Mouse (Mus musculus) embryonic facial prominence, embryonic 14.5 days (tissue): Measurements from ENCODE around the gene Aldh3b2. TPM values are rescaled to one million over a fixed set of nuclear protein-coding genes. Genes with fewer than 3 reads are reported as not detected.

Experiments used
- ATAC-seq: fragments of 200-750 bp; cut with Nextera tagmentation; 2 replicates; pipeline ENCODE4 v1.8.0; 2017; ENCODE audit warnings: low read depth, moderate number of reproducible peaks, moderate TSS enrichment
- DNase-seq: peaks from one replicate; pipeline ENCODE4 v3.0.0-alpha.2; 2015; ENCODE audit warnings: low spot score
- H3K27ac ChIP-seq: fragments of 300-500 bp; sonication (generic); replicated peaks from 2 replicates; pipeline ENCODE4 v1.5.1; 2014; ENCODE audit warnings: low read depth, mild to moderate bottlenecking, low read length, moderate library complexity
- H3K27me3 ChIP-seq: fragments of 300-500 bp; sonication (generic); replicated peaks from 2 replicates; pipeline ENCODE4 v1.6.1; 2014; ENCODE audit warnings: low read length; ENCODE audit not compliant: control insufficient read depth, insufficient read depth
- H3K36me3 ChIP-seq: fragments of 300-500 bp; sonication (generic); 2 replicates; pipeline ENCODE4 v1.6.1; 2014; ENCODE audit warnings: low read length, mixed read lengths; ENCODE audit not compliant: control insufficient read depth, insufficient read depth
- H3K4me1 ChIP-seq: fragments of 300-500 bp; sonication (generic); 2 replicates; pipeline ENCODE4 v1.6.1; 2014; ENCODE audit warnings: antibody characterized with exemption, low read length; ENCODE audit not compliant: control insufficient read depth, insufficient read depth
- H3K4me2 ChIP-seq: fragments of 300-500 bp; sonication (generic); 2 replicates; pipeline ENCODE4 v1.6.1; 2014; ENCODE audit warnings: low read depth, mild to moderate bottlenecking, low read length, moderate library complexity, mixed read lengths
- H3K4me3 ChIP-seq: fragments of 300-500 bp; sonication (generic); 2 replicates; pipeline ENCODE4 v1.5.1; 2014; ENCODE audit warnings: low read depth, mild to moderate bottlenecking, low read length
- H3K9ac ChIP-seq: fragments of 300-500 bp; sonication (generic); 2 replicates; pipeline ENCODE4 v1.6.1; 2014; ENCODE audit warnings: low read depth, mild to moderate bottlenecking, low read length, moderate library complexity, mixed read lengths
- H3K9me3 ChIP-seq: fragments of 300-500 bp; sonication (generic); 2 replicates; pipeline ENCODE4 v1.6.1; 2016; ENCODE audit warnings: low read length; ENCODE audit not compliant: control insufficient read depth
- WGBS: fragments of 180-500 bp; shearing (Covaris S2); extraction: QIAGEN DNeasy Blood & Tissue Kit; methylation state at CpG from one replicate; pipeline ENCODE4 v1.1.7; 2014; 5-methylcytosine and 5-hydroxymethylcytosine counted together
- polyA plus RNA-seq: library from polyadenylated mRNA; unstranded; fragments of >200 nt; fragmentation: Nextera tagmentation; extraction: Ambion mirVana; gene quantifications from 2 replicates; pipeline ENCODE4 v1.2.1, GENCODE M21; 2014

Gene Aldh3b2
- polyA plus RNA-seq, 1 experiment from 2014 or later = 9.2 TPM

DNA sequence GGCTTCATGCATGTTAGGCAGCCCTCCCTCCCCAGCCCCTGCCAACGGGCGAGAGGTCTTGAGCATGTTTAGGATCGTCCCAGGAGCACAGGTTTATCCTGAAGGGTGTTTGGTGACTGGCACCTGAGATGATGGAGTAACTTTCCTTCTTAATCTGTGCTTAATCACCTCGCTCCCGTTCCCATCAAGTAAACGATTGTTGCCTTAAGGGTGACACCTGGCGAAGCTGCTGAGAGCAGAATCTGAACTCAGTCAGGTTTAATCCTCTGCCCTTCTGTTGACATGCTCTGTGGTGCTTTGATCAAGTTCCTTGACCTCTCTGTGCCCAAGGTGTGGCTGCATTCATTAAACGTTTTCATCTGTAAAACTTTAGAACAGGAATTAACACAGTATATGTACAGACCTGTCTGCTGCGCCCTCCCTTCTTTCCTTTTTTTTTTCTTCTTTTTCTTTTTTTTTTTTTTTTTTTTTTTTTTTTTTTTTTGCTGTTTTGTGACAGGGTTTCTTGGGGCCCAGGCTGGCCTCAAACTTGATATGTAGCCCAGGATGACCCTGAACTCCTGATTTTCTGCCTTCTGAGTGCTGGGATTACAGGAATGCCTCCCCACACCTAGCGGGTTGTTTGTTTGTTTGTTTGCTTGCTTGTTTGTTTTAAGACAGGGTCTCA, 45.9 kb downstream of the Aldh3b2 start:
- no peaks in the 10 kb centered on the region for H3K27me3 ChIP-seq
- H3K4me2 ChIP-seq = no peak overlapping the region
- WGBS = 61% methylated on average over 10 of the region's 10 CpGs
- H3K4me1 ChIP-seq = no peaks in the 10 kb centered on the region
- no peak for ATAC-seq
- DNase-seq = peak; percentile 39
- H3K36me3 ChIP-seq = no peaks in the 10 kb centered on the region
- H3K9me3 ChIP-seq = no peaks in the 10 kb centered on the region
- no peak overlapping the region for H3K9ac ChIP-seq
- no peak overlapping the region for H3K4me3 ChIP-seq
- no peak overlapping the region for H3K27ac ChIP-seq

DNA sequence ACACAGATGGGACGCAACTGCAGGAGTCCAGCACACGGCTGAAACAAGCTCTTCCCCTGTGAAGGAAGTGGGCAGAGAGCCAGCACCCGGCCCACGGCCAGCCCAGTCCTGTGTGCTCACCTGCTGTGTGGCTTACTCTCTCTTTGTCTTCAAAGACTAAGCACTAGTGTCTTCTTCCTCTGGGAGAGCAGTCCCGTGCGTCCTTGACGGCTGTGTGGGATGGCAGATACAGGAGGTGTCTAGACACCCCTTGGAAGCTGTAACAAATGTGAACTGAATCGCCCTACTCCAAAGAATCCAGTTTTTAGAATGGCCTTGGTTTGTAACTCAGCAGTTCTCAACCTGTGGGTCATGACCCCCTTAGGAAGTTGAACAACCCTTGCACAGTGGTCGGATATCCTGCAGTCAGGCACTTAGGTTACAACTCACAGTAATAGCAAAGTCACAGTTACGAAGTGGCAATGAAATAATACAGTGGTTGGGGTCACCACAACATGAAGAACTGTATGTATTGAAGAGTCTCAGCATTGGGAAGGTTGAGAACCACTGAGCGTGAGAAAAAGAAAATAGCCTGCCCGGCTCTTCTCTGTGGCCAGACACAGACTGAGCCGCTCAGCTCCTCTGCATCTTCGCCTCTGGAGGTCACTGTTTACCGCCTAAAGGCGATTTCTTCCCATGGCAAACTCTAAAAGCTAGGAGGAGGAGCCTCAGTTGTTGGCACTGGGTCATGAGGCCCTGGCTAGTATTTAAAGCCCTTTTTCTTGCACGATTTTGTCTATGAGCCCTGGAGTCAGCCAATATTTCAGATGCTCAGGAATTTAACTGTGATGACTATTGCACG, 46.8 kb downstream of the Aldh3b2 start:
- Histone ChIP-seq H3K27me3 (no peaks in the 10 kb centered on the region), H3K36me3 (no peaks in the 10 kb centered on the region), H3K9ac (no peak overlapping the region; the same call in 1 of the 2 replicates), H3K27ac (no peak overlapping the region), H3K9me3 (no peaks in the 10 kb centered on the region), H3K4me2 (no peak overlapping the region), H3K4me3 (no peak overlapping the region), H3K4me1 (no peaks in the 10 kb centered on the region)
- DNase-seq (peak; percentile 92), ATAC-seq (peak; percentile 91)
- WGBS = 24% methylated on average over 18 of the region's 18 CpGs

DNA sequence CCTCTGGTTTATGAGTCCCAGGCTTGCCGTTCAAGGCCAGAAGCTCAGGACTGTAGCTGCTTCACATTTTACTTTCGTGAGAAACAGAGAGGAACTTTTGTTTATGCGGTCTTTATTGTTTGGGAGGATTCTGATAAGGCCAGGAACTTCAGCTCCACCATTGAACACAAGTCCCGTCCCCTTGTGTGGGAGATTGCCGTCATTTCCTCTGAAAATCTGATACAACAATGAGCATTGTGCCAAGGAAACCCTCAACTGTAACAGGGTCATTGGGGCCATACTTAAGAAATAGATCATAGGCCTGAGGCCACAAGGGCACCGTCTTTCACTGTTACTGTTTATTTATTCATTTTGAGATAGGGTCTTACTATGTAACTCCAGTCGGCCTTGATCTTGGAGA, 51.1 kb downstream of the Aldh3b2 start:
- Histone ChIP-seq H3K27me3 (no peaks in the 10 kb centered on the region), H3K27ac (no peak overlapping the region), H3K4me1 (no peaks in the 10 kb centered on the region), H3K4me2 (no peak overlapping the region), H3K36me3 (no peaks in the 10 kb centered on the region), H3K9ac (no peak overlapping the region), H3K4me3 (no peak overlapping the region), H3K9me3 (peaks cover 5% of the 10 kb centered on the region)
- 77% methylated on average over 7 of the region's 7 CpGs for whole genome bisulfite sequencing
- no peak for DNase-seq
- no peak for ATAC-seq

GRCm38 (mm10) chr19:4027576-4027975, 55.4 kb downstream of the Aldh3b2 start:
- H3K9me3 ChIP-seq = peaks cover 5% of the 10 kb centered on the region
- H3K4me2 ChIP-seq = no peak overlapping the region
- no peak overlapping the region for H3K4me3 ChIP-seq
- DNase-seq = no peak
- H3K36me3 ChIP-seq = no peaks in the 10 kb centered on the region
- ATAC-seq = no peak
- no peak overlapping the region for H3K9ac ChIP-seq
- H3K4me1 ChIP-seq = no peaks in the 10 kb centered on the region
- H3K27me3 ChIP-seq = no peaks in the 10 kb centered on the region
- H3K27ac ChIP-seq = no peak overlapping the region

Other genes starting within 250 kb of the Aldh3b2 start
- gene Kmt5b, start 204.9 kb upstream of the Aldh3b2 start, polyA plus RNA-seq = 25.6 and 26.3 TPM in 2 replicates
- 31.3 and 32.9 TPM in 2 replicates for gene Chka, start 120.6 kb upstream of the Aldh3b2 start, polyA plus RNA-seq
- gene Tcirg1, start 65.2 kb upstream of the Aldh3b2 start, polyA plus RNA-seq = 33.6 and 36.5 TPM in 2 replicates
- 297 and 302 TPM in 2 replicates for gene Ndufs8, start 59.6 kb upstream of the Aldh3b2 start, polyA plus RNA-seq
- 4.6 and 4.8 TPM in 2 replicates for gene Aldh3b1, start 42.5 kb upstream of the Aldh3b2 start, polyA plus RNA-seq
- gene Unc93b1, start 37.1 kb upstream of the Aldh3b2 start, polyA plus RNA-seq = 21.3 and 24.5 TPM in 2 replicates
- 0.18 and 0.24 TPM in 2 replicates for gene Aldh3b3, start 13.7 kb upstream of the Aldh3b2 start, polyA plus RNA-seq
- gene Acy3, start 14.2 kb downstream of the Aldh3b2 start, polyA plus RNA-seq = 8.2 and 8.5 TPM in 2 replicates
- gene Tbx10, start 20.4 kb downstream of the Aldh3b2 start, polyA plus RNA-seq = 0.10 TPM in 1 of 2 replicates, not detected in the other
- gene Nudt8, start 28.3 kb downstream of the Aldh3b2 start, polyA plus RNA-seq = 25.8 and 29.5 TPM in 2 replicates
- gene Gm49405, start 28.3 kb downstream of the Aldh3b2 start, polyA plus RNA-seq = 1.4 and 1.6 TPM in 2 replicates
- gene Doc2g, start 31.0 kb downstream of the Aldh3b2 start, polyA plus RNA-seq = 2.5 and 3.4 TPM in 2 replicates
- gene Ndufv1, start 40.5 kb downstream of the Aldh3b2 start, polyA plus RNA-seq = 188 and 199 TPM in 2 replicates
- gene Gstp1, start 65.7 kb downstream of the Aldh3b2 start, polyA plus RNA-seq = 483 and 496 TPM in 2 replicates
- 1.2 and 4.5 TPM in 2 replicates for gene Gstp2, start 73.7 kb downstream of the Aldh3b2 start, polyA plus RNA-seq
- 0.35 TPM in 1 of 2 replicates, not detected in the other for gene Gstp3, start 87.2 kb downstream of the Aldh3b2 start, polyA plus RNA-seq
- not detected in 2 replicates for gene Cabp2, start 109.2 kb downstream of the Aldh3b2 start, polyA plus RNA-seq
- 66.1 and 68.6 TPM in 2 replicates for gene Cdk2ap2, start 124.9 kb downstream of the Aldh3b2 start, polyA plus RNA-seq
- 5.6 and 6.6 TPM in 2 replicates for gene Pitpnm1, start 127.7 kb downstream of the Aldh3b2 start, polyA plus RNA-seq
- gene Aip, start 153.5 kb downstream of the Aldh3b2 start, polyA plus RNA-seq = 81.9 and 88.6 TPM in 2 replicates
- gene Gpr152, start 167.5 kb downstream of the Aldh3b2 start, polyA plus RNA-seq = 0.08 TPM in 1 of 2 replicates, not detected in the other
- 0.12 TPM in 1 of 2 replicates, not detected in the other for gene Cabp4, start 171.7 kb downstream of the Aldh3b2 start, polyA plus RNA-seq
- gene Coro1b, start 176.3 kb downstream of the Aldh3b2 start, polyA plus RNA-seq = 139 and 162 TPM in 2 replicates
- 5.1 and 6.7 TPM in 2 replicates for gene Ptprcap, start 181.3 kb downstream of the Aldh3b2 start, polyA plus RNA-seq
- gene Rps6kb2, start 191.0 kb downstream of the Aldh3b2 start, polyA plus RNA-seq = 34.1 and 43.2 TPM in 2 replicates
- 4.3 and 5.3 TPM in 2 replicates for gene Carns1, start 203.2 kb downstream of the Aldh3b2 start, polyA plus RNA-seq
- 3.6 and 3.8 TPM in 2 replicates for gene Tbc1d10c, start 219.0 kb downstream of the Aldh3b2 start, polyA plus RNA-seq
- 744 and 800 TPM in 2 replicates for gene Ppp1ca, start 219.7 kb downstream of the Aldh3b2 start, polyA plus RNA-seq
- 28.9 and 32.4 TPM in 2 replicates for gene Rad9a, start 229.3 kb downstream of the Aldh3b2 start, polyA plus RNA-seq
- 6.0 and 6.3 TPM in 2 replicates for gene Clcf1, start 241.9 kb downstream of the Aldh3b2 start, polyA plus RNA-seq
- not detected in 2 replicates for gene AC109138.7, start 242.0 kb downstream of the Aldh3b2 start, polyA plus RNA-seq